Mouse (Mus musculus) embryonic fibroblast, embryonic 13.5 days (primary cell): ENCODE results near the gene Tgfbr1.

ENCODE experiments used
- CTCF ChIP-seq: IDR thresholded peaks from 2 replicates; pipeline ENCODE4 v1.5.1; 2011; ENCODE audit warnings: mild to moderate bottlenecking, control low read depth, low read length, moderate library complexity, borderline replicate concordance; ENCODE audit not compliant: insufficient read depth
- POLR2A ChIP-seq: IDR thresholded peaks from 2 replicates; pipeline ENCODE4 v1.6.1; 2011; ENCODE audit warnings: low read depth, mild to moderate bottlenecking, control low read depth, low read length, moderate library complexity

- TF ChIP-seq CTCF (no peak), POLR2A (no peak)
These were observed 542 bp downstream of the Tgfbr1 start for GRCm38 (mm10) chr4:47353416-47354111.
